Mouse (Mus musculus): ENCODE results near the gene Phactr2.

Gene Phactr2

GRCm38 (mm10) chr10:13332985-13333384 is 141.2 kb downstream of the Phactr2 start:
- in situ Hi-C loops (cut with MboI), result no loop called here

GRCm38 (mm10) chr10:13331405-13332032 is 142.7 kb downstream of the Phactr2 start:
- in situ Hi-C loops (cut with MboI), result no loop called here

- in situ Hi-C loops (cut with MboI), result no loop called here
These were observed 145.6 kb downstream of the Phactr2 start for GRCm38 (mm10) chr10:13328602-13329001.

- in situ Hi-C loops (cut with MboI), result no loop called here
These were observed 147.9 kb downstream of the Phactr2 start for GRCm38 (mm10) chr10:13326149-13326873.

GRCm38 (mm10) chr10:13323806-13324411 is 150.3 kb downstream of the Phactr2 start:
- in situ Hi-C loops (cut with MboI), result no loop called here

GRCm38 (mm10) chr10:13323139-13323805 is 150.9 kb downstream of the Phactr2 start:
- in situ Hi-C loops (cut with MboI), result no loop called here

GRCm38 (mm10) chr10:13314999-13315398 is 159.2 kb downstream of the Phactr2 start:
- in situ Hi-C loops (cut with MboI), result no loop called here

- in situ Hi-C loops (cut with MboI), result no loop called here
These were observed 161.6 kb downstream of the Phactr2 start for GRCm38 (mm10) chr10:13312576-13312975.

- in situ Hi-C loops (cut with MboI), result no loop called here
These were observed 162.6 kb downstream of the Phactr2 start for GRCm38 (mm10) chr10:13311612-13312011.

- in situ Hi-C loops (cut with MboI), result no loop called here
These were observed 164.1 kb downstream of the Phactr2 start for GRCm38 (mm10) chr10:13310075-13310474.

GRCm38 (mm10) chr10:13304641-13305241 is 169.5 kb downstream of the Phactr2 start:
- in situ Hi-C loops (cut with MboI), result no loop called here

GRCm38 (mm10) chr10:13303271-13304265 is 170.6 kb downstream of the Phactr2 start:
- in situ Hi-C loops (cut with MboI), result no loop called here

- in situ Hi-C loops (cut with MboI), result no loop called here
These were observed 173.6 kb downstream of the Phactr2 start for GRCm38 (mm10) chr10:13300601-13301000.

- in situ Hi-C loops (cut with MboI), result no loop called here
These were observed 174.0 kb downstream of the Phactr2 start for GRCm38 (mm10) chr10:13300196-13300595.

- in situ Hi-C loops (cut with MboI), result no loop called here
These were observed 179.3 kb downstream of the Phactr2 start for GRCm38 (mm10) chr10:13294886-13295285.

- in situ Hi-C loops (cut with MboI), result no loop called here
These were observed 182.2 kb downstream of the Phactr2 start for GRCm38 (mm10) chr10:13292026-13292425.

GRCm38 (mm10) chr10:13289252-13289961 is 184.8 kb downstream of the Phactr2 start:
- in situ Hi-C loops (cut with MboI), result no loop called here

- in situ Hi-C loops (cut with MboI), result no loop called here
These were observed 185.9 kb downstream of the Phactr2 start for GRCm38 (mm10) chr10:13288296-13288695.

GRCm38 (mm10) chr10:13283441-13283840 is 190.8 kb downstream of the Phactr2 start:
- in situ Hi-C loops (cut with MboI), result no loop called here

- in situ Hi-C loops (cut with MboI), result no loop called here
These were observed 193.8 kb downstream of the Phactr2 start for GRCm38 (mm10) chr10:13280298-13280853.
